Mouse (Mus musculus) small intestine, adult 2 months (tissue): ENCODE results near the gene Tmem141. TPM values are rescaled to one million over a fixed set of nuclear protein-coding genes. Genes with fewer than 3 reads are reported as not detected.
A peak's percentile ranks its signal among the peaks of the same experiment; 100 is the strongest.

Experiments used
- H3K27ac ChIP-seq: fragments of 200-500 bp; 2 replicates; pipeline ENCODE4 v1.5.1; 2012; ENCODE audit warnings: low read depth, low read length, control low read depth, inconsistent platforms; ENCODE audit not compliant: insufficient read depth
- H3K27me3 ChIP-seq: fragments of 200-500 bp; 2 replicates; pipeline ENCODE4 v1.6.1; 2012; ENCODE audit warnings: mild to moderate bottlenecking, moderate library complexity, low read length, inconsistent platforms; ENCODE audit not compliant: control insufficient read depth, insufficient read depth
- H3K36me3 ChIP-seq: fragments of 200-500 bp; 2 replicates; pipeline ENCODE4 v1.6.1; 2012; ENCODE audit warnings: mild to moderate bottlenecking, low read length, control low read depth, inconsistent platforms; ENCODE audit not compliant: control insufficient read depth, insufficient read depth
- H3K4me1 ChIP-seq: fragments of 200-500 bp; 2 replicates; pipeline ENCODE4 v1.6.1; 2012; ENCODE audit warnings: low read length, inconsistent platforms, mixed read lengths; ENCODE audit not compliant: control insufficient read depth, insufficient read depth, insufficient read length
- H3K4me3 ChIP-seq: fragments of 200-500 bp; 2 replicates; pipeline ENCODE4 v1.5.1; 2012; ENCODE audit warnings: low read depth, mild to moderate bottlenecking, control low read depth, inconsistent platforms, low read length, moderate library complexity
- CTCF ChIP-seq: fragments of 200-500 bp; IDR thresholded peaks from 2 replicates; pipeline ENCODE4 v1.5.1; 2012; ENCODE audit warnings: low read depth, mild to moderate bottlenecking, control low read depth, inconsistent platforms, low read length, moderate library complexity, mixed read lengths; ENCODE audit not compliant: insufficient replicate concordance, insufficient read length; ENCODE audit errors: extremely low read depth
- POLR2A ChIP-seq: fragments of 200-500 bp; IDR thresholded peaks from 2 replicates; pipeline ENCODE4 v1.6.1; 2012; ENCODE audit warnings: low read depth, mild to moderate bottlenecking, control low read depth, inconsistent platforms, low read length, moderate library complexity
- WGBS: fragments of 180-500 bp; shearing (Covaris S2); methylation state at CpG from one replicate; pipeline ENCODE4 v1.1.7; 2018; 5-methylcytosine and 5-hydroxymethylcytosine counted together
- polyA plus RNA-seq: library from polyadenylated mRNA; depleted of rRNA; stranded (reverse); fragments of >200 nt; gene quantifications from 2 replicates; pipeline ENCODE4 v1.2.3, GENCODE M21; 2012

Tmem141 gene
- polyA plus RNA-seq, 1 experiment = 10.0 TPM

DNA sequence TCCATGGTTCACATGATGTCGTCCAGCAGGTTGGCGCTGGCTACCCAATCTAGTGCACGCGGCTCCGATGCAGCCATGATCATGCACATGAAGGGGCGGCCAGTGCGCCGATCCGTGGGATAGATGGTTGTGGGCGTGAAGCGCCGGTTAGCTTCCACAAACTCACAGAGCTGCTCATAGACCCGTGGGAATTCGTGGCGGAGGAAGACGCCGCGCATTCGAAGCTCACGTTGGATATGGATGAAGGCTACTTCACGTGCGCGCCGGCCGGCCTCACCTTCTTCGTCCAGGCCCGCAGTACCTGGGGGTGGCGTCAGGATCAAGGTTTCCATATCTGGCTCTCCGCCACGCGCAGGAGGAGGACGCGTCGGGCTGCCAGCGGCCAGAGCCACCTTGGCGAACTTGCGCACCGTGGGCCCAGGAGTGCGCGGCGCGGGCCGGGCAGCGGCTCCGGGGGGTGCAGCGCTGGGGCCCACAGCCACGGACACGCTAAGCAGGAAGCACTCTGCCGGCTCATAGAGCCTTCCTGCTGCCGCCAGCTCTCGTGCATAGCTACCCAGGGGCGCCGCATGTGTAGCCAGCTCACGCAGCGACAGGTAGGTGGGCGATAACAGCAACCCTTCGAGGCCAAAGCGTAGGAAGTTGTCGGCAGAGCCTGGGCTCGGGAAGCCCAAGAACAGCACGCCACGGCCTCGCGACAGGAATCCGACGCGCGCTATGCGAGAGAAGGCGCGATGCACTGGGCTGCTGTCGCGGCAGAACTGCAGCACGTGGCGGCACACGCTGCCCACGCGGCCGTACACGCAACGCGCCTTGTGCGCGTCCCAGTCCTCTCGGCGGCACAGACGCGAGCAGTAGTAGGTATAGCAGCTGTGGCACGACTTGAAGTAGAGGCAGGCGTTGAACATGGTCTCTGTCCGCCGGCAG lies 44.6 kb downstream of the Tmem141 start:
- TF ChIP-seq CTCF (no peak), POLR2A (no peak)
- Histone ChIP-seq H3K27me3 (peaks cover 36% of the 10 kb centered on the region), H3K4me3 (0 out of 2 replicates have a peak overlapping the region, but pooled peaks have one; percentile 8), H3K27ac (no peak overlapping the region), H3K4me1 (peaks cover 33% of the 10 kb centered on the region), H3K36me3 (no peaks in the 10 kb centered on the region)
- WGBS = 42% methylated on average over 92 of the region's 92 CpGs

DNA sequence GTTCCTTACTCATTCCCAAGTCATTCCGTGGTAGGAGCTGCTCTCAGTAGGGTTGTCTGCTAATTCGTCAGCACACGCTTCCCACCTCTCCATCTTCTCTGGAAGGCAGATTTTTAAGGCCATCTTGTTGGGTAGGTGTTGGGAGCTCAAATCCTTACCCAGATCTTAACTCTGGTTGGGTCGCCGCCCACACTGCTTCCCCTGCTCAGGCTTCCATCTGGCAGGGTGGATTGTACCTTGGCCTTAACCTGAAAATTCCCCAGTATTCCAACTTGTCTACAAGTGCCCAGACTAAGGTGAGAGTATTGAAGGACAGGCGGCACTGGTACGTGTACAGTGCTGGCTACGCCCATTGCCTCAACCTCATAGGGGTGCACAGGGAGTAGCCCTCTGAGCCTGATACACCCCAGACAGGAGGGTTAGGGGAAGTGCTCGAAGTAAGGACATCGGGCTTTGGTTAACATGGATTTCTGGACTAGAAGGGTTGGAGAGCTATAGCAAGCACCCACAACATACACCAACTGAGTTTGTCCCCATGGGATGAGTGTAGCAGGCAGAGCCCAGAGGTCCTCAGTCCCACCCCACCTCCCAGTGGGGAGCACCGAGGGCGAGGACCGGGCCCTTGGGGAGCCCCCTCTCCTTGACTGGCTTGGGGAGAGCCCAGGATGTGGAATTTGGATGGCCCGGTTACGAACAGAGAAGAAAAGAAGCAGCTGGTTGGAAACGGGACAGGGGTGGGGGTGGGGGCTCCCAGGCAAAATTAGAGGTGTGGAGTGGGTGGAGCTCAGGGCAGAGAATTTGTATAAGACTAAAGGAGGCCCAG lies 45.6 kb downstream of the Tmem141 start:
- H3K27me3 ChIP-seq = peaks cover 36% of the 10 kb centered on the region
- WGBS = 88% methylated on average over 16 of the region's 16 CpGs
- no peak overlapping the region for H3K4me3 ChIP-seq
- peaks cover 31% of the 10 kb centered on the region for H3K4me1 ChIP-seq
- H3K27ac ChIP-seq = no peak overlapping the region
- no peaks in the 10 kb centered on the region for H3K36me3 ChIP-seq
- no peak for TF ChIP-seq CTCF
- TF ChIP-seq POLR2A = no peak

DNA sequence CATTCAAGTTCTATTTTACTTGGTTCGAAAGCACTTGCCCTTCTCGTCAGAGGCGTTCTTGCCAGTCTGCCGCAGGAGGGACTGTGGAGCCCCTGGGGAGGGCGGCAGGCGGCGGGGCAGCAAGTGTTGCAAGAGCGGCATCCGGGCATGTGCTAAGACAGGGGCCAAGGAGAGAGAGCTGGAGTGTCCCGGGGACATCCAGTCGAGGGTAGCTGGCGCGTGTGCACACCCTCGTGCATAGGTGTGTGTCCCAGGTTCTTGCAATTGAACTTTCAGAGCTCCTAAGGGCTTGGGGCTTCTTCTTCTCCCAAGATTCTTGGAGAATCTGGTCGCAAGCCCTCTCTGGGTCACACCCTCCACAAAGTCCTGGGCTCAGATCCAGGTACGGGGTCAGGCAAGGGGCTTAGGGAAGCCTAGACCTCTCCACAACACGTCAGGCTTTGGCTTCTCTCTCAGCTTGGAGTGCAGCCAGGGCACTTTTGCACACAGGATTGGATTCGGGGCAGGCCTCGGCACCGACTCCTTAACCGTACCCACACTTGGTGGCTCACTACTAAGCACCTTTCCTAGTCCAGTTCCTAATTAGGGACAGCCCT lies 46.3 kb downstream of the Tmem141 start:
- 6% methylated on average over 21 of the region's 21 CpGs for WGBS
- Histone ChIP-seq H3K4me3 (peak overlapping the region; percentile 72), H3K27me3 (peaks cover 36% of the 10 kb centered on the region), H3K4me1 (peaks cover 27% of the 10 kb centered on the region), H3K36me3 (no peaks in the 10 kb centered on the region), H3K27ac (no peak overlapping the region)
- no peak for TF ChIP-seq CTCF
- no peak for TF ChIP-seq POLR2A

DNA sequence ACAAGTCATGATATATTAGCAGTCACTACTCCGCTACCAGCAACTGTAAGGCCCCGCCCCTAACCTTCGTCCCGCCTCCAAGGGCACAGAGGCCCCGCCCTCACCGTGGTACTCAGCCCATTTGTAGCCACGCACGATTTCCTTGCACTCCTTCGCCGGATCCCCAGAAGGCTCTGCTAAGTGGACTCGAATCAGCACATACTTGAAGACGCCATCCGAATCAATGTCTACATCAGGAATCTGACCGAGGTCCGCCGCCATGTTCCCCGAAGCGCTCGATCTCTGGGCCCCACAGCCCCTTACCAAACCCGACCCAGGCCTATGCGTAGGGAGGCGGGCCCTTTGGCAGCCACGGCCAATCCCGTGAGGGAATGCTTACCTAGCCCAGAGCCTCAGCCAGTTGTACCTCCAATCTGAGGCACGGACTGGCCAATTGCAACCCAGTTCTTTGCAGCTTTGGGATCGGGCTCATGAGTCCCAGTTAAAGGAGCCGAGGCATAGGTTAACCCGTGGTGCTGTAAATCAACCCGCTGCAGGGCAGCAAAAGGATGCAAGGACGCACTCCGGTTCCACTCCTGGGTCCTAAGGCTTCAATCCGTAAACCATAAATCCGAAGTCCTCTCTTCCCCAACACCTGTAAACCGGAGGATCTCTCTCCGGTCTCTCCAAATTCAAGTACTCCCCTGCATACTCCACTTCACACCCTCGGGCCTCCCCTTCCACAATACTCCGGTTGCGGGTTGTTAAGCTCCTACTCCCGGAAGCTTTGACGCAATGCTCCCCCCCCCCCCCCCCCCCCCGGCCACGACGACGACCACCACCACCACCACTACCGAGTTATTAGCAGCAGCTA lies 47.0 kb downstream of the Tmem141 start, which contains the start of the genes Mamdc4 and Phpt1:
Mamdc4 (minus strand) TSS at position 267 of the 853 bp plus-strand sequence.
Phpt1 (minus strand) TSS at position 646 of the 853 bp plus-strand sequence.
- TF ChIP-seq POLR2A (peak; percentile 61; the same call in 1 of the 2 replicates), CTCF (no peak)
- peak within 1 kb of the TSS; percentile 72 for H3K4me3 ChIP-seq
- H3K4me1 ChIP-seq = peaks cover 27% of the 10 kb centered on the region
- peak within 1 kb of the TSS; percentile 68 for H3K27ac ChIP-seq
- H3K36me3 ChIP-seq = no peaks in the 10 kb centered on the region
- H3K27me3 ChIP-seq = peaks cover 31% of the 10 kb centered on the region
- under 1% methylated on average over 44 of the region's 45 CpGs for WGBS

DNA sequence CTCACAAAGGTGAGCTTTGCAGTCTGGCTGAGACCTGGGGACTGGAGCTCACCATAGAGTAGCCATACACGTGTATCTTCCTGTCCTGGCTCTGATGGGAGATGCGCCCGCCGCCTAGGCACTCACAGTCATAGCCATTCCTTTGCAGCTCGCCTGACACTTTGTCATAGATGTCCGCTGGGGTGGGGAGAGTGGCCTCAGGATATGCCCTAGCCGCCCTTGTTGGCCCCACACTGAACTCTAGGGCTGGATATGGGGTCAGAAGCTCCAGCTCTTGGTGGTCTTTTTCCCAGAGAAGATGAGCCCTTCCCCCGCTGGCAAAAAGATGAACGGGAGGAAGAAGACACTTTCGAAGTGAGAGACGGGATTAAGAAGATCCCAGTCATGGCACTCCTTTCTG lies 47.7 kb downstream of the Tmem141 start:
- WGBS = 5% methylated on average over 11 of the region's 11 CpGs
- Histone ChIP-seq H3K36me3 (no peaks in the 10 kb centered on the region), H3K4me3 (peak overlapping the region; percentile 72), H3K27me3 (peaks cover 24% of the 10 kb centered on the region), H3K27ac (no peak overlapping the region), H3K4me1 (peaks cover 27% of the 10 kb centered on the region)
- no peak for TF ChIP-seq CTCF
- TF ChIP-seq POLR2A = no peak

DNA sequence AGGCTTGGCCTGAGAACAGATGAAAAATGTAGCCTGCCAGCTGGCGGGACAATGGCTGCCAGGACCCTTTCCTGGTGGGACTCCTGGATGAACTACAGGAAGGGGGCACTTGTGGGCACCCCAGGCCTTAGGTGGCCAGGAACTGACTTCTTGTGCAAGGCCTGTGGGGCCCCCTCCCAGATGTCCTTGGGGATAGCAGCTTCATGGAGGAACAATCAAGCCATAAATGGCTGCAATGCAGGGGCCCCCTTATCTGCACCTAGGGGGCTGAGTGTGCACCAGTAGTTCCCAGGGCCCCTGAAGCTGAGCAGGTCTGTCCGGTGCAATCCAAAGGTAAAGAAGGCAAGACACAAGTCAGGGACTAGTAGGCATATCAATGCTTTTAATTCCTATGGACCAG lies 48.7 kb downstream of the Tmem141 start:
- 76% methylated on average over 2 of the region's 2 CpGs for WGBS
- Histone ChIP-seq H3K4me3 (no peak overlapping the region), H3K36me3 (no peaks in the 10 kb centered on the region), H3K27ac (no peak overlapping the region), H3K27me3 (peaks cover 14% of the 10 kb centered on the region), H3K4me1 (peaks cover 34% of the 10 kb centered on the region)
- no peak for TF ChIP-seq POLR2A
- no peak for TF ChIP-seq CTCF
